Mouse (Mus musculus): ENCODE data around the gene Ear14. TPM values are rescaled to one million over a fixed set of nuclear protein-coding genes. Genes with fewer than 3 reads are reported as not detected.

The Ear14 gene
- polyA plus RNA-seq, 1 experiment: not detected

DNA sequence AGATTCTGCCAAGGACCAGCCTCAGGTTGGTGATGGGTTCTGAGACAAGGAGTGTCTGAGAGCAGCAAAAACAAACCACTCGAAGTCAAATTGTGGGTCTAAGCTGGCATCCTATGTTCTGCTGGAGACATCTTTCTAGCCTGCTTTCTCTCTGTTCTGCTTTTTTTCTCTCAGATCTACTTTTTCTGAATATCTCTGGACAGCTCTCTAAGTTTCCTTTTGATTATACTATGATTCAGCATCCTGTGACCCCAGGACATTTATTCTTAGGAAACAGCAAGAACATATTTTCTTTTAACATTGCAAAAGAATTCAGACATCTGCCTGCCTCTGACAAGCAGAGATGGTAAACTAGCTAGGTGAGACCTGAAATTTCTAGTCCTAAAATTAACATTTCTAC, 50.4 kb downstream of the Ear14 start:
- Histone ChIP-seq H3K4me3 (ENCODE audit: insufficient read depth, low read depth, low read length) (no peak overlapping the region), H3K4me1 (ENCODE audit: control insufficient read depth, insufficient read depth, low read length) (no peaks in the 10 kb centered on the region), H3K36me3 (ENCODE audit: control insufficient read depth, insufficient read depth, low read length) (no peaks in the 10 kb centered on the region), H3K27me3 (replicated peaks; ENCODE audit: control insufficient read depth, insufficient read depth, low read length) (no peaks in the 10 kb centered on the region), H3K27ac (ENCODE audit: insufficient read depth, low read depth, low read length) (no peak overlapping the region)
- TF ChIP-seq POLR2A (IDR thresholded peaks at IDR 0.05; ENCODE audit: low read depth, low read length) (no peak), CTCF (conservative IDR thresholded peaks at IDR 0.05; ENCODE audit: insufficient read depth, insufficient read length, low read depth, low read length) (no peak)
- WGBS: 82% methylated on average over 1 of the region's 1 CpGs
- DNase-seq: no peak

Other genes with a start within 250 kb of the Ear14 start
- gene Pnp2, start 247.4 kb upstream of the Ear14 start, polyA plus RNA-seq (2012; rRNA removed): 0.54 and 0.56 TPM in 2 replicates
- not detected in 2 replicates for gene Rnase10, start 195.6 kb upstream of the Ear14 start, polyA plus RNA-seq (2012; rRNA removed)
- gene Rnase9, start 161.5 kb upstream of the Ear14 start, polyA plus RNA-seq (2012; rRNA removed): not detected in 2 replicates
- gene Rnase11, start 153.2 kb upstream of the Ear14 start, polyA plus RNA-seq (2012; rRNA removed): not detected in 2 replicates
- gene Rnase12, start 145.7 kb upstream of the Ear14 start, polyA plus RNA-seq (2012; rRNA removed): not detected in 2 replicates
- not detected in 2 replicates for gene Olfr750, start 129.0 kb upstream of the Ear14 start, polyA plus RNA-seq (2012; rRNA removed)
- gene Rnase4, start 112.3 kb upstream of the Ear14 start, polyA plus RNA-seq (2012; rRNA removed): 35.1 and 41.2 TPM in 2 replicates
- 4.7 and 5.1 TPM in 2 replicates for gene Ang, start 112.2 kb upstream of the Ear14 start, polyA plus RNA-seq (2012; rRNA removed)
- 0.42 and 0.64 TPM in 2 replicates for gene Eddm3b, start 89.0 kb upstream of the Ear14 start, polyA plus RNA-seq (2012; rRNA removed)
- 3.4 and 8.5 TPM in 2 replicates for gene Rnase6, start 79.5 kb upstream of the Ear14 start, polyA plus RNA-seq (2012; rRNA removed)
- 0.25 and 0.39 TPM in 2 replicates for gene Rnase1, start 56.6 kb upstream of the Ear14 start, polyA plus RNA-seq (2012; rRNA removed)
- gene Rnase2b, start 41.1 kb upstream of the Ear14 start, polyA plus RNA-seq (2012; rRNA removed): not detected in 2 replicates
- gene Ang2, start 4.2 kb upstream of the Ear14 start, polyA plus RNA-seq (2012; rRNA removed): not detected in 2 replicates
- gene Rnase2a, start 52.7 kb downstream of the Ear14 start, polyA plus RNA-seq (2012; rRNA removed): not detected in 2 replicates
- gene Gm7247, start 158.4 kb downstream of the Ear14 start, polyA plus RNA-seq (2012; rRNA removed): not detected in 2 replicates
- not detected in 2 replicates for gene Vmn2r88, start 207.4 kb downstream of the Ear14 start, polyA plus RNA-seq (2012; rRNA removed)
- not detected in 2 replicates for gene Vmn2r89, start 248.5 kb downstream of the Ear14 start, polyA plus RNA-seq (2012; rRNA removed)

Data from kidney, adult 2 months (tissue).